Mouse (Mus musculus) heart, adult 2 months (tissue): Measurements from ENCODE around the gene Pip5k1c. TPM values are rescaled to one million over a fixed set of nuclear protein-coding genes. Genes with fewer than 3 reads are reported as not detected.

Experiments
- DNase-seq, 2 experiments: peaks; one replicate each; pipeline ENCODE4 v3.0.0; 2021
- H3K27ac ChIP-seq: fragments of 200-600 bp; 2 replicates; pipeline ENCODE4 v1.8.1; 2022
- H3K27me3 ChIP-seq: fragments of 200-500 bp; 2 replicates; pipeline ENCODE4 v1.6.1; 2012; ENCODE audit warnings: mild to moderate bottlenecking, low read length, inconsistent platforms, mixed read lengths; ENCODE audit not compliant: control insufficient read depth, insufficient read depth
- H3K36me3 ChIP-seq: fragments of 200-500 bp; 2 replicates; pipeline ENCODE4 v1.6.1; 2012; ENCODE audit warnings: low read length, inconsistent platforms; ENCODE audit not compliant: control insufficient read depth, insufficient read depth
- H3K4me1 ChIP-seq: fragments of 200-500 bp; 2 replicates; pipeline ENCODE4 v1.6.1; 2011; ENCODE audit warnings: low read length; ENCODE audit not compliant: control insufficient read depth, insufficient read depth
- H3K4me3 ChIP-seq: fragments of 200-600 bp; 2 replicates; pipeline ENCODE4 v1.8.1; 2022
- H3K79me2 ChIP-seq: fragments of 200-500 bp; replicated peaks from 2 replicates; pipeline ENCODE4 v1.6.1; 2012; ENCODE audit warnings: mild to moderate bottlenecking, inconsistent platforms, low read length, moderate library complexity, mixed read lengths; ENCODE audit not compliant: control insufficient read depth, insufficient read depth
- H3K9ac ChIP-seq: fragments of 200-500 bp; 2 replicates; pipeline ENCODE4 v1.6.1; 2012; ENCODE audit warnings: low read depth, mild to moderate bottlenecking, control low read depth, inconsistent platforms, low read length, mixed read lengths
- CTCF ChIP-seq: fragments of 200-600 bp; IDR thresholded peaks from 2 replicates; pipeline ENCODE4 v1.8.1; 2022; ENCODE audit warnings: antibody characterized with exemption, mild to moderate bottlenecking, moderate library complexity
- EP300 ChIP-seq: fragments of 200-500 bp; IDR thresholded peaks from 2 replicates; pipeline ENCODE4 v1.6.1; 2011; ENCODE audit warnings: low read depth, low read length, control low read depth; ENCODE audit not compliant: insufficient read depth
- POLR2A ChIP-seq: fragments of 200-500 bp; IDR thresholded peaks from 2 replicates; pipeline ENCODE4 v1.6.1; 2011; ENCODE audit warnings: mild to moderate bottlenecking, low read depth, low read length, control low read depth; ENCODE audit not compliant: insufficient read depth
- WGBS: fragments of 180-500 bp; shearing (Covaris S2); methylation state at CpG from one replicate; pipeline ENCODE4 v1.1.7; 2018; 5-methylcytosine and 5-hydroxymethylcytosine counted together
- intact Hi-C: fragments of 180-260 bp; cut with DNase I; formaldehyde crosslinking; loops from one replicate; pipeline ENCODE4 v1.15.1; 2025
- polyA plus RNA-seq: library from polyadenylated mRNA; depleted of rRNA; stranded (reverse); fragments of >200 nt; gene quantifications from 2 replicates; pipeline ENCODE4 v1.2.3, GENCODE M21; 2012
- total RNA-seq, 2 experiments: library from RNA; stranded (reverse); gene quantifications; 2 replicates each; pipeline ENCODE4 v1.2.3; 2021

Pip5k1c gene
- total and polyA plus RNA-seq, 3 experiments: 27.0 to 37.5 (median 28.0) TPM

DNA sequence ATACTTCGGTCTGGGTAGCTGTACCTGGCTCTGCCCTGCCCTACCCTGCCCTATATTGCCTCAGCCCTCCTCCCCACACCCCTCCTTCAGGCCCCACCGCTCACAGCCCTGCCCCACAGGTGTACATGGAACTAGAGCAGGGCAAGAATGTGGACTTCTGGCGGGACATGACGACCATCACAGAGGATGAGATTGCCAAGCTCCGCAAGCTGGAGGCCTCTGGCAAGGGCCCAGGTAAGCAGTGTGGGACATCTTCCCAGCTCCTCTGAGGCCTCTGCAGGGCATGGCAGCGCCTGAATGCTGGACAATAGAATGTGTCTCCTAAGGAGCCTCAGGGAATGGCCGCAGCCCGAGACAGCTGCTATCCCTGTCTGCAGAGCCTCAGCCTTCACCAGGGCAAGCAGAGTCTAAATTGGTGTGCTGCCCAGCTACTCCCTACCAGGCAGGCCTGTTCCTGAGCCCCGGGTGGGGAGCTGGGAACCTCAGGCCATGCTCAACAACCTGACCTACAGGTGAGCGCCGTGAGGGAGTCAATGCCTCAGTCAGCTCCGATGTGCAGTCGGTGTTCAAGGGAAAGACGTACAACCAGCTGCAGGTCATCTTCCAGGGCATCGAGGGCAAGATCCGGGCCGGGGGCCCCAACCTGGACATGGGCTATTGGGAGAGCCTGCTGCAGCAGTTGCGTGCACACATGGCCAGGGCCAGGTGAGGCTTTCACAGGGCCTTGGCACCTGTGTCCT lies 31.2 kb downstream of the Pip5k1c start:
- no peak for DNase-seq
- no peak overlapping the region for H3K27ac ChIP-seq
- no peak overlapping the region for H3K4me3 ChIP-seq
- intact Hi-C loops: no loop called here
- WGBS: 89% methylated on average over 18 of the region's 18 CpGs
- no peaks in the 10 kb centered on the region; the same call in 1 of the 2 replicates for H3K36me3 ChIP-seq
- H3K4me1 ChIP-seq: peaks cover 23% of the 10 kb centered on the region
- TF ChIP-seq EP300 (no peak), POLR2A (no peak), CTCF (no peak)
- no peaks in the 10 kb centered on the region; the same call in 1 of the 2 replicates for H3K79me2 ChIP-seq
- H3K27me3 ChIP-seq: no peaks in the 10 kb centered on the region
- H3K9ac ChIP-seq: no peak overlapping the region

GRCm38 (mm10) chr10:81325176-81325575 lies 32.4 kb downstream of the Pip5k1c start:
- Histone ChIP-seq H3K36me3 (no peaks in the 10 kb centered on the region; the same call in 1 of the 2 replicates), H3K27ac (no peak overlapping the region)
- 94% methylated on average over 21 of the region's 21 CpGs for WGBS

GRCm38 (mm10) chr10:81325781-81326180 lies 33.0 kb downstream of the Pip5k1c start:
- WGBS: 85% methylated on average over 18 of the region's 18 CpGs
- no peak for TF ChIP-seq EP300
- TF ChIP-seq POLR2A: no peak
- no peak for TF ChIP-seq CTCF
- Histone ChIP-seq H3K4me3 (no peak overlapping the region), H3K4me1 (peaks cover 32% of the 10 kb centered on the region), H3K79me2 (no peaks in the 10 kb centered on the region; the same call in 1 of the 2 replicates), H3K27ac (peak overlapping the region; percentile 86), H3K27me3 (no peaks in the 10 kb centered on the region), H3K36me3 (no peaks in the 10 kb centered on the region; the same call in 1 of the 2 replicates), H3K9ac (no peak overlapping the region)
- intact Hi-C loops: no loop called here
- no peak for DNase-seq

More at GRCm38 (mm10) chr10:81325176-81325575, 32.4 kb downstream of the Pip5k1c start:
- peaks cover 29% of the 10 kb centered on the region for H3K4me1 ChIP-seq
- H3K4me3 ChIP-seq: no peak overlapping the region
- TF ChIP-seq EP300: no peak
- TF ChIP-seq CTCF: no peak
- TF ChIP-seq POLR2A: no peak
- intact Hi-C loops: no loop called here
- H3K27me3 ChIP-seq: no peaks in the 10 kb centered on the region
- H3K79me2 ChIP-seq: no peaks in the 10 kb centered on the region; the same call in 1 of the 2 replicates
- no peak overlapping the region for H3K9ac ChIP-seq
- no peak for DNase-seq

- Histone ChIP-seq H3K27ac (peak overlapping the region; percentile 86), H3K27me3 (no peaks in the 10 kb centered on the region), H3K36me3 (no peaks in the 10 kb centered on the region; the same call in 1 of the 2 replicates), H3K9ac (peak overlapping the region; percentile 52), H3K4me3 (peak overlapping the region; percentile 4; the same call in 1 of the 2 replicates), H3K79me2 (no peaks in the 10 kb centered on the region; the same call in 1 of the 2 replicates), H3K4me1 (peaks cover 33% of the 10 kb centered on the region)
- peak; percentile 69 to 78 for DNase-seq
- intact Hi-C loops: no loop called here
- 40% methylated on average over 6 of the region's 6 CpGs for WGBS
- TF ChIP-seq EP300: peak; percentile 78
- TF ChIP-seq CTCF: 0 out of 2 replicates have a peak, but pooled peaks have one; percentile 10
- TF ChIP-seq POLR2A: peak; percentile 64
These were observed 34.1 kb downstream of the Pip5k1c start for GRCm38 (mm10) chr10:81326858-81327257.

- peak overlapping the region; percentile 86 for H3K27ac ChIP-seq
- no peaks in the 10 kb centered on the region for H3K36me3 ChIP-seq
- intact Hi-C loops: no loop called here
- WGBS: 12% methylated on average over 2 of the region's 2 CpGs
- no peak for TF ChIP-seq POLR2A
- TF ChIP-seq EP300: no peak
- no peak for TF ChIP-seq CTCF
- no peaks in the 10 kb centered on the region for H3K79me2 ChIP-seq
- peak in 1 of 2 experiments; percentile 61 for DNase-seq
- no peak overlapping the region for H3K4me3 ChIP-seq
- peaks cover 33% of the 10 kb centered on the region for H3K4me1 ChIP-seq
- no peaks in the 10 kb centered on the region for H3K27me3 ChIP-seq
- peak overlapping the region; percentile 52 for H3K9ac ChIP-seq
These were observed 35.2 kb downstream of the Pip5k1c start for GRCm38 (mm10) chr10:81327959-81328358.

GRCm38 (mm10) chr10:81328386-81328785 lies 35.6 kb downstream of the Pip5k1c start, which contains the start of gene Tbxa2r:
Gene Tbxa2r, plus strand, starts transcription at chr10:81328731.
- intact Hi-C loops: no loop called here
- H3K4me3 ChIP-seq: peak within 1 kb of the TSS; percentile 27

More at GRCm38 (mm10) chr10:81328386-81328785, 35.6 kb downstream of the Pip5k1c start, which contains the start of gene Tbxa2r:
- peaks cover 33% of the 10 kb centered on the region for H3K4me1 ChIP-seq
- H3K27me3 ChIP-seq: no peaks in the 10 kb centered on the region
- no peaks in the 10 kb centered on the region for H3K79me2 ChIP-seq
- H3K9ac ChIP-seq: peak within 1 kb of the TSS; percentile 52
- TF ChIP-seq CTCF (peak; percentile 41), EP300 (no peak)
- H3K36me3 ChIP-seq: no peaks in the 10 kb centered on the region
- 22% methylated on average over 10 of the region's 10 CpGs for WGBS
- H3K27ac ChIP-seq: peak within 1 kb of the TSS; percentile 86
- peak; percentile 74 to 81 for DNase-seq
